Mouse (Mus musculus): ENCODE measurements around the gene BC030499.

BC030499 gene

DNA sequence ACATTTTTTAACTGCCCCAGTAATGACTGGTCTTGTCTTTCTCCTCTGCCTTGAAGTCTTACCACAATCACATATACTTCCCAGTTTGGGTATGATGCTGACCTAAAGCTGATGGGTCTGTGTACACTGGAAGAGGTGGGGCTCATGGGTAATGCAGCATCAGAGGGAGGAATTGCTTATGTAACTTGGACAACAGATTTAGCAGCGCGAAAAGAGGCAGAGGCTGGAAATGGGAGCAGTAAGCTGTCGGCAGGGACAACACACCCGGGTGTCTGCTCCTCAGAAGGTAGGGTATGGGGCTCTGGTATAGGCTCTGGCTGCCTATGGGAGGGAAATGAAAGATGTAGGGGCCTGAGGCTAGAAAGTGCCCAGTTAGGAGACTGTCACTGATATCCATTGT is at the start of gene BC030499:
Gene BC030499 (plus strand): TSS at position 188 of the 400 bp plus-strand sequence.
- no peak for DNase-seq

DNA sequence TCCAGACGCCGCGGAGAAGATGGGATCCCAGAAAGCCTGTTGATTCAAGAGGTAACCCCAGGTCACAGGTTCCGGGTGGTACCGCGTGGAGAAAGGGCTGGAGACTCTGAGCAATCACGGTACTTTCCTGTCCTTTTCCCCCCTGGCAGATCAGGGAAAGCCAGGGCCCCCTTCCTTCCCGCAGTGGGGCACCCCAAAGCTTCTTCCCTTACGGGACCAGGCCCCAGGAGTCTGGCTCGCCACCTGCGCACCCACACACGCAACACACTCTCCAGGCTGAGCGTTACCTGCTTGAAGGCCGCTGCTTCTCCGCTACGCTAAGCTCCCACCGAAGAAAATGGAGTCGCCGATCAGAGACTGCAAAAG is 45.4 kb upstream of the BC030499 start:
- no peak for DNase-seq

- peak; percentile 92 to 95 for DNase-seq
Observed at GRCm38 (mm10) chr11:78245627-78246317, 44.9 kb upstream of the BC030499 start, which contains the start of the genes Sdf2 and Supt6. TSS of gene Sdf2 (plus strand) at chr11:78245746. TSS of gene Supt6 (minus strand) at chr11:78245987.

DNA sequence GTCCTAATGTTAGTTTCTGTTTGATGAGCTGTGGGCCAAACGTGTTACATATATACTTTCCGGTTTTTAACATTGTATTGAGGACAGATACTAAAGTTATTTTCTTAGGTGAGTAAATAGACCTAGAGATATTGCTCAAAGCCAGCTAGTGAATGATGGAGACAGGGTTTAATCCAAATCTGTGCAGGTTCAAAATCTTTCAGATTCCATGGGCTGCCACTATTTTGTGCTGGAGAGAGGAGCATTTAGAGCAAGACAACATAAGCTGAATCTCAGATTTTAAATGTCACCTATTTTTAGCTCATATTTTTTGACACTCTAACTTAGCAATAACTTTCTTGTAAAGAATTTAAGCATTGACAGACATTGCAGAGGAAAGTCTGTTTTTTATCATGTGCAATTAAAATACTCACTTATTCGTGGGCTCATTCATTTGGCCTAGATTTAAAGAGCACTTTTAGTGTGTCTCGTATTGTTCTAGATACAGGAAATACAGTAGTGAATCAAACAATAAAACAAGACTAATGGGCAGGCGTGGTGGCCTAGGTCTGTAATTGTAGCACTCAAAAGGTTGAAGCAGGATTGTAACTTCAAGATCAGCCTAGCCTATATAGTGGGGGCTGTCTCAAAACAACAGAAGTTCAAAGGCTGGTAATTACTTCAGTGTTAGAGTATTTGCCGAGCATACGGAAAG is 44.2 kb upstream of the BC030499 start:
- DNase-seq: no peak

- DNase-seq: no peak
Observed at GRCm38 (mm10) chr11:78247012-78247348, 43.7 kb upstream of the BC030499 start.

- DNase-seq: no peak
Observed at GRCm38 (mm10) chr11:78247727-78248140, 42.9 kb upstream of the BC030499 start.

GRCm38 (mm10) chr11:78256618-78257017 is 34.0 kb upstream of the BC030499 start:
- DNase-seq: peak in 1 of 2 experiments; percentile 39

- DNase-seq: no peak
Observed at GRCm38 (mm10) chr11:78260489-78261258, 30.0 kb upstream of the BC030499 start.

GRCm38 (mm10) chr11:78261380-78262352 is 29.0 kb upstream of the BC030499 start, which contains the start of gene 2610507B11Rik:
TSS of gene 2610507B11Rik (plus strand) at chr11:78261752.
- DNase-seq: peak; percentile 92 to 97

GRCm38 (mm10) chr11:78262550-78262949 is 28.1 kb upstream of the BC030499 start:
- peak; percentile 62 to 82 for DNase-seq

- no peak for DNase-seq
Observed at GRCm38 (mm10) chr11:78265571-78265970, 25.1 kb upstream of the BC030499 start.

DNA sequence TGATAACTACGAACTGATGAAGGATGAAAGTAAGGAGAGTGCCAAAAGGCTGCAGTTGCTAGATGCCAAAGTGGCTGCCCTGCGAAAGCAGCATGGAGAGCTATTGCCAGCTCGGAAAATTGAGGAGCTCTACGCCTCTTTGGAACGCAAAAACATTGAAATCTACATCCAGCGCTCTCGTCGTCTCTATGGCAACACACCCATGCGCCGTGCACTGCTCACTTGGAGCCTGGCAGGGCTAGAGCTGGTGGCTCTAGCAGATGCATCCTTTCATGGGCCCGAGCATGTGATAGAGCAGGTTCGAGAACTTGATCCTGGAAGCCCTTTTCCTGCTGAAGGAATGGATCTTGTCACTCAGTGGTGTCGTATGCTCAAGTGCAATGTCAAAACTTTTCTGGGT is 18.7 kb upstream of the BC030499 start:
- DNase-seq: no peak

GRCm38 (mm10) chr11:78275596-78275995 is 15.0 kb upstream of the BC030499 start:
- no peak for DNase-seq

DNA sequence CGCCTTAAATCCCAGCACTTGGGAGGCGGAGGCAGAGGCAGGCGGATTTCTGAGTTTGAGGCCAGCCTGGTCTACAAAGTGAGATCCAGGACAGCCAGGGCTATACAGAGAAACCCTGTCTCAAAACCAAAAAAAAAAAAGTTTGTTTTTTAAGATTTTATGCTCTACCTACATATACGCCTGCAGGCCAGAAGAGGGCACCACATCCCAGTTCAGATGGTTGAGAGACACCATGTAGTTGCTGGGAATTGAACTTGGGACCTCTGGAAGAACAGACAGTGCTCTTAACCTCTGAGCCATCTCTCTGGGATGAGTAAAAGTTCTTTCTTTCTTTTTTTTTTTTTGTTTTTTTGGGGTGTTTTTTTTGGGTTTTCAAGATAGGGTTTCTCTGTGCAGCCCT is 14.5 kb upstream of the BC030499 start:
- DNase-seq: peak in 1 of 2 experiments; percentile 51

DNA sequence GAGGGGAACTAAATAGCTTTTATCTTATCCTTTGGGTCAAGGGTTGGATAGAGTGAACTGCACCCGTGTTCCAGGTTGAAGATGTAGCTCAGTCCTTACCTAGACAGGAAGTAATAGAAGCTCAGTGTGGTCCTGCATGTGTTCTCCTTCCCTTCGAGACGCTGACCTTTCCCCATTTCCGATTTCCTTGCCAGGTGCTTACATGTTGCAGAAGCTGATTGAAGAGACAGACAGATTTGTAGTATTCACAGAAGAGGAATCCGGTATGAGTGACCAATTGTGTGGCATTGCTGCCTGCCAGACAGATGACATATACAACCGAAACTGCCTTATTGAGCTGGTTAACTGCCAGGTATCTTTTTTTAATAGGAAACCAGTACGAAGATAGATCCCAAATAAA is 11.8 kb upstream of the BC030499 start:
- DNase-seq: no peak

GRCm38 (mm10) chr11:78279586-78279985 is 11.1 kb upstream of the BC030499 start:
- DNase-seq: no peak

GRCm38 (mm10) chr11:78289146-78289763 is 1.4 kb upstream of the BC030499 start:
- DNase-seq: no peak

DNA sequence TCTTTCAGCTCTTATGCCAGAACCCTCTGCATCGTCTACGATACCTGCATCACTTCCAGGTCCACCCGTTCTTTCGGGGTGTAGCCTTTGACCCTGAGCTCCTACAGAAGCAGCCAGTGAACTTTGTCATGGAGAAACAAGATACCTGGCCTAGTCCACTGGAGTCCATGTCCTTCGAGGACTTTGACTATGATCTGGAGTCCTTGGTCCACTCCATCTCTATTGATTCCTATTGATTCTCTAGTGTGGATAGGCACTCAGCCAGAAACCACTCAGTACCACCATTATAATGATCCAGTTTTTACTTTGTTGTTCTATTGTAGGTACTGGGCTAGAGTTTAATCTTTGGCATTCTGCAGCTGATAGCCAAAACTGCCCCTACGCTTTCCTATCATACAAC is 3.9 kb downstream of the BC030499 start:
- no peak for DNase-seq

DNA sequence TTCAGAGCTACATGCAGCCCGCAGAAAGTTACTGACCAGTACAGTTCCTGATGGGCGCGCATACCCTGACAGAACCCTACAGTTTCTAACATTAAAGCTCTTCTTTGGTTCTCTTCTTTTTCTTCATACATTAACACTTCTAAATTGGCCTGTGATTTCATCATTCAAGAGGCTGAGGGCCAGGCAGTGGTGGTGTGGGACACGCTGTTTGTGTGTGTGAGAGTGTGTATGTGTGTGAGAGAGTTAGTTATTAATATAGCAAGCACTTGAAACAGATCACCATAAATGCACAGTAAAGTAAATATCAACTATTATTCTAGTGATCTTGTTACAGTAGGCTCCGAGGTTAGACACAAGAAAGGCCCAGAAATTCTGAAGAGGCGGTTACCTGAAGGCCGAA is 10.3 kb downstream of the BC030499 start:
- DNase-seq: no peak

- DNase-seq: peak; percentile 90 to 94
Observed at GRCm38 (mm10) chr11:78301357-78302084, 10.9 kb downstream of the BC030499 start, which contains the start of gene Spag5. TSS of gene Spag5 (plus strand) at chr11:78301529.

DNA sequence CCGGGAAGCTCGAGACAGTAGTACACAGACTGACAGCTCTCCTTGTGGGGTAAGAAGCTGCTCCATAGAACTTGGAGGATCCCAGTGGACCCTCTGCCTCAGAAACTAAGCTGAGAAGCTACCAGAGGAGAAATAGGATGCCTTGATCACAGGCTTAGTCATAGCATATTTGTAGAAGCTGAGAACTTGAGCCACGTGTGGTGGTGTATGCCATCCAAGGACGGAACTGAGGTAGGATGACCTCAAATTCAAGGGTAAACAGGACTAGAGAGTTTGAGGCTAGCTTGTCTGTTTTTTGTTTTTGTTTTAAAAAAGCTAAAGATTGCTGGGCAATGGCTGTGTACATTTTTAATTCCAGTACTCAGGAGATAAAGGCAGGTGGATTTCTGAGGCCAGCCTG is 14.6 kb downstream of the BC030499 start:
- DNase-seq: no peak
